ENCODE assay signal across 8 mouse cellular contexts in genomic region chr17:8388990-8389789, GRCm38 (mm10). TPM values are rescaled to one million over a fixed set of nuclear protein-coding genes. Genes with fewer than 3 reads are reported as not detected.
DNase-seq lines count a peak whose midpoint lies in the region; ATAC-seq lines count a peak whose summit lies in the region.
"Had no signal": no experiment of that assay in that cellular context is flagged by ENCODE, and none has a peak within 500 bp of the region (broad histone marks: within the 10 kb centered on the region; RNA-seq: fewer than 3 reads in every experiment).

No protein-coding gene starts in this region.

- H3K27me3 ChIP-seq in forebrain, embryonic 14.5 days (replicated peaks; ENCODE audit: control insufficient read depth, insufficient read depth, low read length) = peaks cover 25% of the 10 kb centered on the region

- ATAC-seq in CD4-positive, CD25-positive, alpha-beta regulatory T cell, adult 4 months = peak; percentile 92
- ATAC-seq in forebrain, embryonic 14.5 days = peak; percentile 29; the same call in 1 of the 2 replicates
- peak; percentile 59 for ATAC-seq in megakaryocyte progenitor cell, adult 5-6 weeks (replicated peaks; ENCODE audit: poor library complexity)
- ATAC-seq in monocyte, adult 5-6 weeks (replicated peaks; ENCODE audit: insufficient number of reproducible peaks, low FRiP score, low TSS enrichment, poor library complexity, severe bottlenecking) = no peak

- H3K27ac ChIP-seq in forebrain, embryonic 14.5 days (ENCODE audit: low read depth, low read length) = no peak overlapping the region

- intact Hi-C loops in left cerebral cortex, postnatal 10 days (cut with DNase I) = loop anchor here (2.0 to 5.0 kb wide), 2 partner anchors 33 to 72 kb away; no protein-coding TSS in a partner anchor

- H3K36me3 ChIP-seq in forebrain, embryonic 14.5 days (ENCODE audit: control insufficient read depth, insufficient read depth, low read length) = no peaks in the 10 kb centered on the region

- peak overlapping the region; percentile 54 for H3K9ac ChIP-seq in forebrain, embryonic 14.5 days (ENCODE audit: low read length)

- WGBS in forebrain, embryonic 14.5 days = under 1% methylated on average over 28 of the region's 28 CpGs

- H3K9me3 ChIP-seq in forebrain, embryonic 14.5 days (replicated peaks; ENCODE audit: control insufficient read depth, low read length) = no peaks in the 10 kb centered on the region

- H3K4me3 ChIP-seq in forebrain, embryonic 14.5 days (ENCODE audit: low read depth, low read length) = peak overlapping the region; percentile 26

- H3K4me2 ChIP-seq in forebrain, embryonic 14.5 days (ENCODE audit: low read length) = peak overlapping the region; percentile 51

- peak; percentile 19 to 22 for DNase-seq in B cell, adult 2 months
- DNase-seq in forebrain, embryonic 14.5 days (ENCODE audit: low spot score) = peak; percentile 22
- DNase-seq in ovary, postnatal 10 days (ENCODE audit: low spot score) = no peak
- no peak for DNase-seq in left cerebral cortex, postnatal 10 days (ENCODE audit: extremely low spot score in 1 of 2, low spot score in 2 of 2)

- H3K4me1 ChIP-seq in forebrain, embryonic 14.5 days (ENCODE audit: control insufficient read depth, insufficient read depth, low read length) = peaks cover 5% of the 10 kb centered on the region

RNA-seq across cellular contexts. Expression of gene T2, which starts 33.4 kb away (rescaled TPM):
- 1 to 10 TPM in 1 of 2 experiments, under 1 TPM in 1; 0.51 to 2.7 TPM for polyA plus RNA-seq in CD4-positive, CD25-positive, alpha-beta regulatory T cell, adult 4 months (2017; shearing (Covaris generic))
- polyA plus RNA-seq in forebrain, embryonic 14.5 days (2014; fragmentation: Nextera tagmentation; extraction: Ambion mirVana) = 0.35 and 0.51 TPM in 2 replicates
- not detected in 2 replicates for total RNA-seq in megakaryocyte progenitor cell, adult 5-6 weeks (2015)
- total RNA-seq in megakaryocyte progenitor cell, adult 5-6 weeks (2017) = not detected in 2 replicates
- 0.39 TPM in 1 of 3 replicates, not detected in the others for total RNA-seq in monocyte, adult 5-6 weeks (2017)
- total RNA-seq in left cerebral cortex, postnatal 10 days (2021) = under 1 TPM in 1 of 2 experiments, not detected in 1; 0.47 TPM
- polyA plus RNA-seq: liver, embryonic 16.5 days had no signal

RNA-seq across cellular contexts. Expression of gene T, which starts 45.0 kb away (rescaled TPM):
- not detected for polyA plus RNA-seq in CD4-positive, CD25-positive, alpha-beta regulatory T cell, adult 4 months (2017; shearing (Covaris generic))
- 0.67 and 0.83 TPM in 2 replicates for polyA plus RNA-seq in forebrain, embryonic 14.5 days (2014; fragmentation: Nextera tagmentation; extraction: Ambion mirVana)
- total RNA-seq in megakaryocyte progenitor cell, adult 5-6 weeks (2015) = not detected in 2 replicates
- total RNA-seq in megakaryocyte progenitor cell, adult 5-6 weeks (2017) = not detected in 2 replicates
- not detected in 3 replicates for total RNA-seq in monocyte, adult 5-6 weeks (2017)
- total RNA-seq in left cerebral cortex, postnatal 10 days (2021) = under 1 TPM in 1 of 2 experiments, not detected in 1; 0.51 TPM
- polyA plus RNA-seq: liver, embryonic 16.5 days had no signal

RNA-seq across cellular contexts. Expression of gene Prr18, which starts 51.9 kb away (rescaled TPM):
- polyA plus RNA-seq in CD4-positive, CD25-positive, alpha-beta regulatory T cell, adult 4 months (2017; shearing (Covaris generic)) = not detected
- polyA plus RNA-seq in forebrain, embryonic 14.5 days (2014; fragmentation: Nextera tagmentation; extraction: Ambion mirVana) = 9.7 and 10.8 TPM in 2 replicates
- 0.12 and 0.22 TPM in 2 replicates for total RNA-seq in megakaryocyte progenitor cell, adult 5-6 weeks (2015)
- total RNA-seq in megakaryocyte progenitor cell, adult 5-6 weeks (2017) = not detected in 2 replicates
- 0.10 TPM in 1 of 3 replicates, not detected in the others for total RNA-seq in monocyte, adult 5-6 weeks (2017)
- 10 to 100 TPM; 10.1 to 10.8 TPM for total RNA-seq in left cerebral cortex, postnatal 10 days (2021)

Comparison
In these comparisons a context has a peak if more than half of its experiments do, and no peak if none do; other contexts are left out.
1. DNase-seq: peak in B cell, adult 2 months (2 of 2) and forebrain, embryonic 14.5 days (single experiment); none in ovary, postnatal 10 days (single experiment) and left cerebral cortex, postnatal 10 days (0 of 2).
2. RNA of gene Prr18, which starts 51.9 kb away (total RNA-seq): 10.1 to 10.8 TPM in left cerebral cortex, postnatal 10 days; 0.12 to 0.22 TPM in megakaryocyte progenitor cell, adult 5-6 weeks and 0.10 TPM in monocyte, adult 5-6 weeks; every median in the first group is over 4 times any median in the second.